ENCODE assay signal across 21 mouse cellular contexts in the genomic region with DNA sequence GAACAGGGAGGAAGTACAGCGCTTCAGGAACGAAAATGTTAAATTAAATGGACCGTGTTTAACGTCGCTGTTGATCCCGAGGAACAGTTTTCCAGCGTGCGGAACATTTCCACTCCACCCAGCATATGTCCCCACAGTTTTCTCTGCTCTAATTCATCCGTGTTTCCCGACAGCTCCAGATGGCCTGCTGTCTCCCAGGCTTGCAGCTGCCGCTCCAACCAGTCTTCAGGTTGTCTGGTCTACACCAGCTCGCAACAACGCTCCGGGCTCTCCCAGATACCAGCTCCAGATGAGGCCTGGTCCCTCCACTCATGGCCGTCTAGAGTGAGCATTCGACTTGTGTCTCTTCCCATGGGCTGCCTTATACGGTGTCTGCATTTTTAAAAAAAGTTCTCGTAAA.
A peak's percentile ranks its signal among the peaks of the same experiment; 100 is the strongest.
DNase-seq lines count a peak whose midpoint lies in the region; ATAC-seq lines count a peak whose summit lies in the region.
"Had no signal": no experiment of that assay in that cellular context is flagged by ENCODE, and none has a peak within 500 bp of the region (broad histone marks: within the 10 kb centered on the region; RNA-seq: fewer than 3 reads in every experiment).

No protein-coding gene starts in this region.

- no peaks in the 10 kb centered on the region for H3K4me1 ChIP-seq in heart, embryonic 11.5 days (ENCODE audit: control insufficient read depth, insufficient read depth, low read length)
- no peaks in the 10 kb centered on the region for H3K4me1 ChIP-seq in neural tube, embryonic 11.5 days (ENCODE audit: control insufficient read depth, insufficient read depth, low read length)
- H3K4me1 ChIP-seq: heart, embryonic 12.5 days; limb, embryonic 10.5 days; lung, embryonic 15.5 days; midbrain, embryonic 13.5 days had no signal

- no peak overlapping the region for H3K27ac ChIP-seq in heart, embryonic 11.5 days (ENCODE audit: low read depth, low read length)
- H3K27ac ChIP-seq in neural tube, embryonic 11.5 days (ENCODE audit: low read depth, low read length), result no peak overlapping the region
- H3K27ac ChIP-seq: limb, embryonic 10.5 days; lung, embryonic 15.5 days; macrophage; midbrain, embryonic 13.5 days; stomach, postnatal 0 days had no signal

- no peaks in the 10 kb centered on the region for H3K36me3 ChIP-seq in heart, embryonic 11.5 days (ENCODE audit: control insufficient read depth, insufficient read depth, low read length)
- H3K36me3 ChIP-seq in neural tube, embryonic 11.5 days (ENCODE audit: control insufficient read depth, insufficient read depth, low read length), result no peaks in the 10 kb centered on the region
- H3K36me3 ChIP-seq: heart, embryonic 12.5 days; limb, embryonic 10.5 days; lung, embryonic 15.5 days; midbrain, embryonic 13.5 days had no signal

- no peak overlapping the region for H3K9ac ChIP-seq in heart, embryonic 11.5 days (ENCODE audit: low read depth, low read length)
- no peak overlapping the region for H3K9ac ChIP-seq in neural tube, embryonic 11.5 days (ENCODE audit: low read length)
- H3K9ac ChIP-seq: heart, embryonic 12.5 days; lung, embryonic 15.5 days; midbrain, embryonic 13.5 days had no signal

- DNase-seq in cerebellum, postnatal 14 days, result peak; percentile 38 to 45
- peak; percentile 51 for DNase-seq in heart, adult 11 months
- DNase-seq in neural tube, embryonic 11.5 days (ENCODE audit: low spot score), result no peak
- DNase-seq in neural tube, embryonic 10.5 days (ENCODE audit: extremely low spot score, low spot score), result no peak
- DNase-seq in retina, postnatal 1 day, result peak; percentile 74
- DNase-seq in adrenal gland, adult (ENCODE audit: inconsistent age in 2 of 2, low spot score in 1 of 2), result no peak
- DNase-seq: adrenal gland, adult 2 months; cerebellum, adult 9-10 months; kidney, adult 2 months; kidney, postnatal 14 days; thymus, postnatal 14 days had no signal

- no peak for ATAC-seq in cerebellum, adult (ENCODE audit: insufficient number of reproducible peaks, low FRiP score, low TSS enrichment)
- no peak for ATAC-seq in heart, embryonic 11.5 days (replicated peaks; ENCODE audit: insufficient number of reproducible peaks, low FRiP score, low TSS enrichment)
- ATAC-seq in neural tube, embryonic 11.5 days (ENCODE audit: insufficient read depth, low FRiP score, low TSS enrichment), result peak; percentile 68; the same call in 1 of the 2 replicates
- ATAC-seq: midbrain, embryonic 13.5 days had no signal

- WGBS in heart, embryonic 11.5 days (ENCODE audit: insufficient replicate concordance), result 86% methylated on average over 18 of the region's 18 CpGs
- WGBS in neural tube, embryonic 11.5 days, result 68% methylated on average over 18 of the region's 18 CpGs

- no peak overlapping the region for H3K4me3 ChIP-seq in heart, embryonic 11.5 days (ENCODE audit: low read depth, low read length)
- no peak overlapping the region for H3K4me3 ChIP-seq in neural tube, embryonic 11.5 days (ENCODE audit: low read depth, low read length)
- H3K4me3 ChIP-seq: heart, embryonic 12.5 days; limb, embryonic 10.5 days; lung, embryonic 15.5 days; midbrain, embryonic 13.5 days had no signal

- no peaks in the 10 kb centered on the region for H3K27me3 ChIP-seq in heart, embryonic 11.5 days (ENCODE audit: control insufficient read depth, insufficient read depth, low read length)
- no peaks in the 10 kb centered on the region for H3K27me3 ChIP-seq in neural tube, embryonic 11.5 days (ENCODE audit: control insufficient read depth, insufficient read depth, low read length)
- H3K27me3 ChIP-seq: CH12.LX; heart, embryonic 12.5 days; lung, embryonic 15.5 days; midbrain, embryonic 13.5 days had no signal

- no peaks in the 10 kb centered on the region for H3K9me3 ChIP-seq in heart, embryonic 11.5 days (replicated peaks; ENCODE audit: control insufficient read depth, low read length)
- H3K9me3 ChIP-seq in neural tube, embryonic 11.5 days (ENCODE audit: control insufficient read depth, low read length), result no peaks in the 10 kb centered on the region
- H3K9me3 ChIP-seq: heart, embryonic 12.5 days; limb, embryonic 10.5 days; lung, embryonic 15.5 days; midbrain, embryonic 13.5 days had no signal

- no peak overlapping the region for H3K4me2 ChIP-seq in heart, embryonic 11.5 days
- H3K4me2 ChIP-seq in neural tube, embryonic 11.5 days (ENCODE audit: low read depth), result no peak overlapping the region
- H3K4me2 ChIP-seq: heart, embryonic 12.5 days; liver, embryonic 11.5 days; lung, embryonic 15.5 days; midbrain, embryonic 13.5 days had no signal

Comparison
In these comparisons a context has a peak if more than half of its experiments do, and no peak if none do; other contexts are left out.
1. DNase-seq: peak in cerebellum, postnatal 14 days (2 of 2), heart, adult 11 months (single experiment) and retina, postnatal 1 day (single experiment); none in neural tube, embryonic 11.5 days (single experiment), neural tube, embryonic 10.5 days (single experiment) and adrenal gland, adult (0 of 2).